ENCODE assay signal across 9 mouse cellular contexts in the genomic region with DNA sequence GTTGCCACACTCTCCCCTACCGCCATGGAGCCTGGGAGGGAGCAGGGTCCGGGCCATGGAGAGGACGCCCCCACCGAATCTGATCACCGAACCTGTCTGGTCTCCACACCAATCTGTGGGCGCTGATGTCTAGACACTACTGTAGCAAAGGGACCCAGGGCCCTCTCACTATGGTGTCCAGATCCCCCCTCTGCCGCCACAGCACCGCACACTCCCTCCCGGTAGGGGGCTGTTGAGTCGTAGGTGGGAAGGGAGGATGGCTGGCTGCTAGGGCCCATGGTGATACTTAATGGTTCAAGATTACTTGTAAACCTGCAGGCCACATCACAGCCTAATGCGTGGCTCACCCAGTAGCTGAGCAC. TPM values are rescaled to one million over a fixed set of nuclear protein-coding genes. Genes with fewer than 3 reads are reported as not detected.
DNase-seq lines count a peak whose midpoint lies in the region; ATAC-seq and TF ChIP-seq lines count a peak whose summit lies in the region.
"Had no signal": no experiment of that assay in that cellular context is flagged by ENCODE, and none has a peak within 500 bp of the region (broad histone marks: within the 10 kb centered on the region; RNA-seq: fewer than 3 reads in every experiment).

No protein-coding gene starts in this region.

- H3K9ac ChIP-seq in forebrain, embryonic 16.5 days (replicated peaks; ENCODE audit: low read depth, low read length), result peak overlapping the region; percentile 82
- peak overlapping the region; percentile 65 for H3K9ac ChIP-seq in liver, embryonic 16.5 days (ENCODE audit: low read depth, low read length)

- no peaks in the 10 kb centered on the region for H3K36me3 ChIP-seq in forebrain, embryonic 16.5 days (ENCODE audit: control insufficient read depth, insufficient read depth)
- H3K36me3 ChIP-seq in liver, embryonic 16.5 days (ENCODE audit: control insufficient read depth, insufficient read depth), result no peaks in the 10 kb centered on the region

- intact Hi-C loops in left cerebral cortex, adult 2 months (cut with DNase I), result no loop called here
- intact Hi-C loops in left cerebral cortex, postnatal 36 days (cut with DNase I), result no loop called here

- H3K4me2 ChIP-seq in forebrain, embryonic 16.5 days (ENCODE audit: low read length), result peak overlapping the region; percentile 80
- H3K4me2 ChIP-seq in liver, embryonic 16.5 days (ENCODE audit: low read depth, low read length), result peak overlapping the region; percentile 75

- 10% methylated on average over 11 of the region's 11 CpGs for WGBS in forebrain, embryonic 16.5 days
- WGBS in liver, embryonic 16.5 days (ENCODE audit: insufficient replicate concordance), result 4% methylated on average over 11 of the region's 11 CpGs

- H3K27ac ChIP-seq in left cerebral cortex, adult 2 months, result peak overlapping the region; percentile 88
- H3K27ac ChIP-seq in forebrain, embryonic 16.5 days (ENCODE audit: low read length), result no peak overlapping the region
- H3K27ac ChIP-seq in liver, embryonic 16.5 days (ENCODE audit: low read length), result no peak overlapping the region

- peak; percentile 51 for ATAC-seq in forebrain, embryonic 16.5 days
- peak; percentile 9 for ATAC-seq in liver, embryonic 16.5 days (ENCODE audit: low read depth)

- peak overlapping the region; percentile 83 for H3K4me3 ChIP-seq in left cerebral cortex, adult 2 months
- H3K4me3 ChIP-seq in forebrain, embryonic 16.5 days (replicated peaks; ENCODE audit: low read length), result peak overlapping the region; percentile 65
- H3K4me3 ChIP-seq in liver, embryonic 16.5 days (ENCODE audit: low read depth, low read length), result peak overlapping the region; percentile 65

- no peak for DNase-seq in left cerebral cortex, adult 2 months (ENCODE audit: extremely low spot score in 1 of 2, low spot score in 2 of 2)
- DNase-seq in left cerebral cortex, postnatal 36 days (ENCODE audit: low spot score in 2 of 2), result no peak
- DNase-seq in WW6 (ENCODE audit: low read depth, low spot score), result peak; percentile 56
- DNase-seq in thymus, postnatal 10 days (ENCODE audit: low spot score in 2 of 2), result peak; percentile 16 to 38
- no peak for DNase-seq in spleen, postnatal 36 days (ENCODE audit: low spot score in 2 of 2)
- DNase-seq in kidney, postnatal 36 days, result no peak

- peaks cover 12% of the 10 kb centered on the region for H3K4me1 ChIP-seq in forebrain, embryonic 16.5 days (replicated peaks; ENCODE audit: control insufficient read depth, insufficient read depth, low read length)
- peaks cover 15% of the 10 kb centered on the region for H3K4me1 ChIP-seq in liver, embryonic 16.5 days (ENCODE audit: control insufficient read depth, low read depth, low read length)

- H3K27me3 ChIP-seq in forebrain, embryonic 16.5 days (replicated peaks; ENCODE audit: control insufficient read depth, insufficient read depth, low read length), result no peaks in the 10 kb centered on the region
- H3K27me3 ChIP-seq in liver, embryonic 16.5 days (ENCODE audit: control insufficient read depth, insufficient read depth, low read depth, low read length), result no peaks in the 10 kb centered on the region

- no peaks in the 10 kb centered on the region for H3K9me3 ChIP-seq in forebrain, embryonic 16.5 days (ENCODE audit: control insufficient read depth, low read length)
- no peaks in the 10 kb centered on the region for H3K9me3 ChIP-seq in liver, embryonic 16.5 days (replicated peaks; ENCODE audit: control insufficient read depth, low read length)

- TF ChIP-seq CTCF in left cerebral cortex, adult 2 months (IDR thresholded peaks at IDR 0.05), result no peak

RNA-seq across cellular contexts. Expression of gene Gm20532, which starts 0.6 kb away (rescaled TPM):
- not detected for total RNA-seq in left cerebral cortex, adult 2 months (2021)
- not detected for total RNA-seq in left cerebral cortex, postnatal 36 days (2021)
- polyA plus RNA-seq in forebrain, embryonic 16.5 days (2015; fragmentation: Nextera tagmentation; extraction: Ambion mirVana), result not detected in 2 replicates
- polyA plus RNA-seq in liver, embryonic 16.5 days (2015; fragmentation: Nextera tagmentation; extraction: Ambion mirVana), result not detected in 2 replicates
- polyA plus RNA-seq: large intestine, adult 2 months had no signal

RNA-seq across cellular contexts. Expression of gene Egfl7, which starts 7.2 kb away (rescaled TPM):
- 10 to 100 TPM; 62.4 to 67.4 TPM for total RNA-seq in left cerebral cortex, adult 2 months (2021)
- total RNA-seq in left cerebral cortex, postnatal 36 days (2021), result 10 to 100 TPM; 61.6 to 85.2 TPM
- polyA plus RNA-seq in forebrain, embryonic 16.5 days (2015; fragmentation: Nextera tagmentation; extraction: Ambion mirVana), result 59.5 and 61.7 TPM in 2 replicates
- 50.9 and 54.3 TPM in 2 replicates for polyA plus RNA-seq in liver, embryonic 16.5 days (2015; fragmentation: Nextera tagmentation; extraction: Ambion mirVana)

RNA-seq across cellular contexts. Expression of gene Agpat2, which starts 17.2 kb away (rescaled TPM):
- 1 to 10 TPM; 1.3 to 1.8 TPM for total RNA-seq in left cerebral cortex, adult 2 months (2021)
- 1 to 10 TPM; 1.5 to 1.6 TPM for total RNA-seq in left cerebral cortex, postnatal 36 days (2021)
- polyA plus RNA-seq in forebrain, embryonic 16.5 days (2015; fragmentation: Nextera tagmentation; extraction: Ambion mirVana), result 3.7 and 4.0 TPM in 2 replicates
- 58.3 and 65.7 TPM in 2 replicates for polyA plus RNA-seq in liver, embryonic 16.5 days (2015; fragmentation: Nextera tagmentation; extraction: Ambion mirVana)

RNA-seq across cellular contexts. Expression of gene Fam69b, which starts 41.2 kb away (rescaled TPM):
- 10 to 100 TPM; 72.4 to 78.9 TPM for total RNA-seq in left cerebral cortex, adult 2 months (2021)
- 10 to 100 TPM; 69.1 to 81.4 TPM for total RNA-seq in left cerebral cortex, postnatal 36 days (2021)
- polyA plus RNA-seq in forebrain, embryonic 16.5 days (2015; fragmentation: Nextera tagmentation; extraction: Ambion mirVana), result 106 and 125 TPM in 2 replicates
- polyA plus RNA-seq in liver, embryonic 16.5 days (2015; fragmentation: Nextera tagmentation; extraction: Ambion mirVana), result 0.61 and 1.3 TPM in 2 replicates

Comparison
In these comparisons a context has a peak if more than half of its experiments do, and no peak if none do; other contexts are left out.
1. DNase-seq: peak in WW6 (single experiment) and thymus, postnatal 10 days (2 of 2); none in left cerebral cortex, adult 2 months (0 of 2), left cerebral cortex, postnatal 36 days (0 of 2), spleen, postnatal 36 days (0 of 2) and kidney, postnatal 36 days (0 of 2).
2. Peak in every context shown above with its lines, with median percentiles within 50 percentile points of each other: H3K4me3 ChIP-seq.